Mouse (Mus musculus): ENCODE measurements around the gene Rheb. TPM values are rescaled to one million over a fixed set of nuclear protein-coding genes. Genes with fewer than 3 reads are reported as not detected.

Gene Rheb
- total RNA-seq (2012; rRNA removed), result 39.7 and 45.6 TPM in 2 replicates

GRCm38 (mm10) chr5:24842274-24843102 lies at the start of gene Rheb:
Gene Rheb (minus strand): TSS chr5:24842624.
- no peaks in the 10 kb centered on the region for H3K9me3 ChIP-seq (ENCODE audit: control insufficient read depth, insufficient read depth, low read depth, low read length)
- H3K36me3 ChIP-seq (ENCODE audit: control insufficient read depth, insufficient read depth, low read length, poor library complexity, severe bottlenecking), result no peaks in the 10 kb centered on the region; the same call in 1 of the 2 replicates
- TF ChIP-seq MAFK (IDR thresholded peaks at IDR 0.05; ENCODE audit: insufficient read depth, low read depth, low read length), result peak; percentile 77; the same call in 1 of the 2 replicates
- no peak for TF ChIP-seq CHD2 (IDR thresholded peaks at IDR 0.05; ENCODE audit: low read depth, low read length)
- no peak for TF ChIP-seq ZNF384 (IDR thresholded peaks at IDR 0.05; ENCODE audit: low read depth, low read length)
- no peak for TF ChIP-seq ZC3H11A (IDR thresholded peaks at IDR 0.05; ENCODE audit: borderline replicate concordance, low read depth, low read length)
- peak; percentile 77 for TF ChIP-seq HCFC1 (IDR thresholded peaks at IDR 0.05; ENCODE audit: borderline replicate concordance, insufficient read depth, low read length)
- H3K4me3 ChIP-seq (ENCODE audit: insufficient read depth in 1 of 2, low read depth in 1 of 2, low read length in 2 of 2, poor library complexity in 1 of 2, severe bottlenecking in 1 of 2), result peak within 1 kb of the TSS; percentile 94 to 99
- in situ Hi-C loops (cut with MboI; ENCODE audit: low sequenced_read_pairs in 2 of 2, unreplicated experiment in 2 of 2), result no loop called here
- peak within 1 kb of the TSS; percentile 97 for H3K9ac ChIP-seq (ENCODE audit: insufficient read depth, low read depth, low read length, poor library complexity, severe bottlenecking)
- DNase-seq (ENCODE audit: low read depth, low spot score), result peak; percentile 99
- peak within 1 kb of the TSS; percentile 96 for H3K27ac ChIP-seq (ENCODE audit: insufficient read depth, low read depth, low read length, poor library complexity, severe bottlenecking)
- H3K4me1 ChIP-seq (ENCODE audit: control insufficient read depth in 2 of 2, insufficient read depth in 2 of 2, low read length in 2 of 2, poor library complexity in 1 of 2), result peaks cover 0 to 7% of the 10 kb centered on the region in 2 experiments; a peak in 2 of 4 replicates

GRCm38 (mm10) chr5:24889860-24890259 lies 47.4 kb upstream of the Rheb start:
- TF ChIP-seq MAFK (IDR thresholded peaks at IDR 0.05; ENCODE audit: insufficient read depth, low read depth, low read length) (no peak), ZNF384 (IDR thresholded peaks at IDR 0.05; ENCODE audit: low read depth, low read length) (no peak), ZC3H11A (IDR thresholded peaks at IDR 0.05; ENCODE audit: borderline replicate concordance, low read depth, low read length) (no peak), HCFC1 (IDR thresholded peaks at IDR 0.05; ENCODE audit: borderline replicate concordance, insufficient read depth, low read length) (no peak), CHD2 (IDR thresholded peaks at IDR 0.05; ENCODE audit: low read depth, low read length) (no peak)
- Histone ChIP-seq H3K27ac (ENCODE audit: insufficient read depth, low read depth, low read length, poor library complexity, severe bottlenecking) (no peak overlapping the region), H3K9me3 (ENCODE audit: control insufficient read depth, insufficient read depth, low read depth, low read length) (no peaks in the 10 kb centered on the region), H3K4me1 (ENCODE audit: control insufficient read depth in 2 of 2, insufficient read depth in 2 of 2, low read length in 2 of 2, poor library complexity in 1 of 2) (no peaks in the 10 kb centered on the region), H3K4me3 (ENCODE audit: insufficient read depth in 1 of 2, low read depth in 1 of 2, low read length in 2 of 2, poor library complexity in 1 of 2, severe bottlenecking in 1 of 2) (no peak overlapping the region), H3K9ac (ENCODE audit: insufficient read depth, low read depth, low read length, poor library complexity, severe bottlenecking) (no peak overlapping the region), H3K36me3 (ENCODE audit: control insufficient read depth, insufficient read depth, low read length, poor library complexity, severe bottlenecking) (peaks cover 6% of the 10 kb centered on the region; the same call in 1 of the 2 replicates)
- in situ Hi-C loops (cut with MboI; ENCODE audit: low sequenced_read_pairs in 2 of 2, unreplicated experiment in 2 of 2), result no loop called here
- no peak for DNase-seq (ENCODE audit: low read depth, low spot score)

GRCm38 (mm10) chr5:24888874-24889591 lies 46.6 kb upstream of the Rheb start:
- Histone ChIP-seq H3K9ac (ENCODE audit: insufficient read depth, low read depth, low read length, poor library complexity, severe bottlenecking) (no peak overlapping the region), H3K4me1 (ENCODE audit: control insufficient read depth in 2 of 2, insufficient read depth in 2 of 2, low read length in 2 of 2, poor library complexity in 1 of 2) (no peaks in the 10 kb centered on the region), H3K4me3 (ENCODE audit: insufficient read depth in 1 of 2, low read depth in 1 of 2, low read length in 2 of 2, poor library complexity in 1 of 2, severe bottlenecking in 1 of 2) (no peak overlapping the region), H3K36me3 (ENCODE audit: control insufficient read depth, insufficient read depth, low read length, poor library complexity, severe bottlenecking) (peaks cover 6% of the 10 kb centered on the region; the same call in 1 of the 2 replicates), H3K27ac (ENCODE audit: insufficient read depth, low read depth, low read length, poor library complexity, severe bottlenecking) (no peak overlapping the region), H3K9me3 (ENCODE audit: control insufficient read depth, insufficient read depth, low read depth, low read length) (no peaks in the 10 kb centered on the region)
- no peak for TF ChIP-seq ZC3H11A (IDR thresholded peaks at IDR 0.05; ENCODE audit: borderline replicate concordance, low read depth, low read length)
- no peak for TF ChIP-seq ZNF384 (IDR thresholded peaks at IDR 0.05; ENCODE audit: low read depth, low read length)
- TF ChIP-seq CHD2 (IDR thresholded peaks at IDR 0.05; ENCODE audit: low read depth, low read length), result no peak
- no peak for TF ChIP-seq MAFK (IDR thresholded peaks at IDR 0.05; ENCODE audit: insufficient read depth, low read depth, low read length)
- no peak for TF ChIP-seq HCFC1 (IDR thresholded peaks at IDR 0.05; ENCODE audit: borderline replicate concordance, insufficient read depth, low read length)
- in situ Hi-C loops (cut with MboI; ENCODE audit: low sequenced_read_pairs in 2 of 2, unreplicated experiment in 2 of 2), result no loop called here
- no peak for DNase-seq (ENCODE audit: low read depth, low spot score)

GRCm38 (mm10) chr5:24887271-24887670 lies 44.8 kb upstream of the Rheb start:
- Histone ChIP-seq H3K9ac (ENCODE audit: insufficient read depth, low read depth, low read length, poor library complexity, severe bottlenecking) (no peak overlapping the region), H3K4me3 (ENCODE audit: insufficient read depth in 1 of 2, low read depth in 1 of 2, low read length in 2 of 2, poor library complexity in 1 of 2, severe bottlenecking in 1 of 2) (no peak overlapping the region), H3K27ac (ENCODE audit: insufficient read depth, low read depth, low read length, poor library complexity, severe bottlenecking) (no peak overlapping the region), H3K4me1 (ENCODE audit: control insufficient read depth in 2 of 2, insufficient read depth in 2 of 2, low read length in 2 of 2, poor library complexity in 1 of 2) (no peaks in the 10 kb centered on the region), H3K36me3 (ENCODE audit: control insufficient read depth, insufficient read depth, low read length, poor library complexity, severe bottlenecking) (peaks cover 6% of the 10 kb centered on the region; the same call in 1 of the 2 replicates), H3K9me3 (ENCODE audit: control insufficient read depth, insufficient read depth, low read depth, low read length) (no peaks in the 10 kb centered on the region)
- in situ Hi-C loops (cut with MboI; ENCODE audit: low sequenced_read_pairs in 2 of 2, unreplicated experiment in 2 of 2), result no loop called here
- TF ChIP-seq MAFK (IDR thresholded peaks at IDR 0.05; ENCODE audit: insufficient read depth, low read depth, low read length) (no peak), HCFC1 (IDR thresholded peaks at IDR 0.05; ENCODE audit: borderline replicate concordance, insufficient read depth, low read length) (no peak), CHD2 (IDR thresholded peaks at IDR 0.05; ENCODE audit: low read depth, low read length) (no peak), ZC3H11A (IDR thresholded peaks at IDR 0.05; ENCODE audit: borderline replicate concordance, low read depth, low read length) (no peak), ZNF384 (IDR thresholded peaks at IDR 0.05; ENCODE audit: low read depth, low read length) (no peak)
- DNase-seq (ENCODE audit: low read depth, low spot score), result no peak
